In genomic region chr14:29940877-29941276, GRCm38 (mm10) we compare ENCODE assay signal across 9 mouse cellular contexts. TPM values are rescaled to one million over a fixed set of nuclear protein-coding genes. Genes with fewer than 3 reads are reported as not detected.
DNase-seq lines count a peak whose midpoint lies in the region; ATAC-seq lines count a peak whose summit lies in the region.
"Had no signal": no experiment of that assay in that cellular context is flagged by ENCODE, and none has a peak within 500 bp of the region (broad histone marks: within the 10 kb centered on the region; RNA-seq: fewer than 3 reads in every experiment).

No protein-coding gene starts in this region.

- H3K36me3 ChIP-seq in embryonic facial prominence, embryonic 11.5 days (replicated peaks; ENCODE audit: control insufficient read depth, insufficient read depth, low read depth, low read length), result no peaks in the 10 kb centered on the region
- H3K36me3 ChIP-seq: heart, embryonic 13.5 days had no signal

- WGBS in embryonic facial prominence, embryonic 11.5 days, result 21% methylated on average over 2 of the region's 2 CpGs

- no peak overlapping the region for H3K9ac ChIP-seq in embryonic facial prominence, embryonic 11.5 days (replicated peaks; ENCODE audit: low read length)
- H3K9ac ChIP-seq: heart, embryonic 13.5 days had no signal

- no peaks in the 10 kb centered on the region for H3K9me3 ChIP-seq in embryonic facial prominence, embryonic 11.5 days (replicated peaks; ENCODE audit: control insufficient read depth, low read length)
- H3K9me3 ChIP-seq: heart, embryonic 13.5 days had no signal

- no peaks in the 10 kb centered on the region for H3K4me1 ChIP-seq in embryonic facial prominence, embryonic 11.5 days (ENCODE audit: control insufficient read depth, insufficient read depth, low read length)

- H3K27ac ChIP-seq in embryonic facial prominence, embryonic 11.5 days (replicated peaks; ENCODE audit: low read depth, low read length), result no peak overlapping the region
- H3K27ac ChIP-seq: heart, embryonic 13.5 days had no signal

- no peak overlapping the region for H3K4me2 ChIP-seq in embryonic facial prominence, embryonic 11.5 days (ENCODE audit: low read depth, low read length)

- no peak overlapping the region for H3K4me3 ChIP-seq in embryonic facial prominence, embryonic 11.5 days (ENCODE audit: low read depth, low read length)
- H3K4me3 ChIP-seq: heart, embryonic 13.5 days had no signal

- no peak for ATAC-seq in embryonic facial prominence, embryonic 11.5 days (replicated peaks; ENCODE audit: insufficient number of reproducible peaks, low FRiP score, low TSS enrichment, low read depth)

- no peaks in the 10 kb centered on the region for H3K27me3 ChIP-seq in embryonic facial prominence, embryonic 11.5 days (ENCODE audit: control insufficient read depth, insufficient read depth, low read length)

- peak; percentile 36 to 85 for DNase-seq in adrenal gland, adult (ENCODE audit: inconsistent age in 2 of 2, low spot score in 1 of 2)
- DNase-seq in adrenal gland, postnatal 4 days (ENCODE audit: low spot score in 2 of 2), result no peak
- peak; percentile 25 for DNase-seq in urinary bladder, postnatal 25 days (ENCODE audit: low spot score)
- DNase-seq in urinary bladder, postnatal 4 days (ENCODE audit: low spot score in 2 of 2), result no peak
- peak; percentile 79 for DNase-seq in embryonic facial prominence, embryonic 11.5 days (ENCODE audit: low spot score)
- DNase-seq in kidney, postnatal 10 days, result peak; percentile 63
- DNase-seq in lung, postnatal 10 days, result peak; percentile 56
- peak; percentile 34 for DNase-seq in right cerebral cortex, postnatal 25 days

RNA-seq across cellular contexts. Expression of gene Selenok, which starts 27.2 kb away (rescaled TPM):
- 10 to 100 TPM; 84.2 to 85.6 TPM for total RNA-seq in adrenal gland, postnatal 4 days (2021)
- 231 and 242 TPM in 2 replicates for polyA plus RNA-seq in embryonic facial prominence, embryonic 11.5 days (2014; fragmentation: Nextera tagmentation; extraction: Ambion mirVana)

RNA-seq across cellular contexts. Expression of gene Actr8, which starts 37.3 kb away (rescaled TPM):
- 10 to 100 TPM; 71.8 to 75.6 TPM for total RNA-seq in adrenal gland, postnatal 4 days (2021)
- polyA plus RNA-seq in embryonic facial prominence, embryonic 11.5 days (2014; fragmentation: Nextera tagmentation; extraction: Ambion mirVana), result 68.4 TPM in 2 replicates

Comparison
In these comparisons a context has a peak if more than half of its experiments do, and no peak if none do; other contexts are left out.
1. DNase-seq: peak in adrenal gland, adult (2 of 2), urinary bladder, postnatal 25 days (single experiment), embryonic facial prominence, embryonic 11.5 days (single experiment), kidney, postnatal 10 days (single experiment), lung, postnatal 10 days (single experiment) and right cerebral cortex, postnatal 25 days (single experiment); none in adrenal gland, postnatal 4 days (0 of 2) and urinary bladder, postnatal 4 days (0 of 2).